ENCODE assay signal across 8 mouse cellular contexts in the genomic region with DNA sequence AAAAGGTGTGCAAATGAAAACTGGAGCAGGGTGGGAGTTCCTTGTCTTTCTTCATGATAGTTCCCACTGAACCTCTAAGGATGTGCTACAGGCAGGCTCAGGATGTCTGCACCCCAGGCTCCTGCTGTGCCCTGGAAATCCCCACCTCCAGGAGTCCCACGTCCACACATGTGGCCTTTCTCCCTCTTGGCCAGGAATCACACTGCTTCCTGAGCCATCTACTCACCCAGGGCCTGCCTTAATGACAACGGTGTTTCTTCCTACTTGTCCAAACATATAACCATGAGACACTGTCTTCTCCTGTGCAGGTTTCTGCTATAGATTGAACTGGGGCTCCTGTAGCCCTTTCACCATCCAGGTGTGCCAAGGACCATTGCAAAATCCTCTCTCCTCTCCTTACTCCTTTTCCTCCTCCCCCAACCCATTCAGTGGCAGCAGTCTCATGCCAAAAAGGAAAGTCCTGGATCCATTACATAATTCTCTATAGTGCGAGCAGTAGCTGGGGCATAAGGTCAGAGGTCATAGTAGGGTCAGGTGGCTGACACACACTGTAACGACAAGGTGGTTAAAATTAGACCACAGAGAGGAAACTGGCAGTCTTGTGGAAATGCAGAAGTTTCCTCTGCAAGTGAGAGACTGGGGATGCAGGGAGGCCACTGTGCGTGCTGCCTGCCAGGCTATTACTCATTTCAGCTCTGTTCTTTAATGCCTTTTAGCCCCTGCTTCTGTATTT. TPM values are rescaled to one million over a fixed set of nuclear protein-coding genes. Genes with fewer than 3 reads are reported as not detected.
A peak's percentile ranks its signal among the peaks of the same experiment; 100 is the strongest.
DNase-seq lines count a peak whose midpoint lies in the region; ATAC-seq lines count a peak whose summit lies in the region.

No protein-coding gene starts in this region.

- 51% methylated on average over 5 of the region's 5 CpGs for WGBS in hindbrain, embryonic 11.5 days

- no peaks in the 10 kb centered on the region for H3K27me3 ChIP-seq in hindbrain, embryonic 11.5 days (ENCODE audit: control insufficient read depth, insufficient read depth, low read length)

- peak overlapping the region; percentile 87 for H3K27ac ChIP-seq in brown adipose tissue, adult 24 weeks (replicated peaks; ENCODE audit: low read depth, low read length)
- no peak overlapping the region for H3K27ac ChIP-seq in hindbrain, embryonic 11.5 days (ENCODE audit: low read depth, low read length)

- H3K4me2 ChIP-seq in hindbrain, embryonic 11.5 days (replicated peaks; ENCODE audit: low read depth, low read length) = no peak overlapping the region

- H3K4me1 ChIP-seq in brown adipose tissue, adult 24 weeks (ENCODE audit: control insufficient read depth, insufficient read depth, insufficient read length, low read length) = peaks cover 63% of the 10 kb centered on the region
- 0 out of 2 replicates have a peak, but pooled peaks cover 2% of the 10 kb centered on the region for H3K4me1 ChIP-seq in hindbrain, embryonic 11.5 days (replicated peaks; ENCODE audit: control insufficient read depth, insufficient read depth, low read length)

- ATAC-seq in hindbrain, embryonic 11.5 days (ENCODE audit: low FRiP score) = no peak

- no peak overlapping the region for H3K9ac ChIP-seq in hindbrain, embryonic 11.5 days (ENCODE audit: low read depth, low read length)

- H3K36me3 ChIP-seq in hindbrain, embryonic 11.5 days (ENCODE audit: control insufficient read depth, insufficient read depth, low read length) = no peaks in the 10 kb centered on the region

- DNase-seq in adrenal gland, adult (ENCODE audit: inconsistent age in 2 of 2, low spot score in 1 of 2) = peak; percentile 65 to 83
- DNase-seq in adrenal gland, adult 8-10 months = no peak
- peak; percentile 67 for DNase-seq in kidney, adult 18-20 months
- DNase-seq in lung, postnatal 10 days = peak; percentile 59
- no peak for DNase-seq in hindbrain, embryonic 11.5 days (ENCODE audit: low spot score)
- no peak for DNase-seq in cerebellum, adult 9-10 months
- DNase-seq in urinary bladder, postnatal 25 days (ENCODE audit: low spot score) = no peak

- no peaks in the 10 kb centered on the region for H3K9me3 ChIP-seq in hindbrain, embryonic 11.5 days (ENCODE audit: control insufficient read depth, low read length)

- no peak overlapping the region for H3K4me3 ChIP-seq in brown adipose tissue, adult 24 weeks (ENCODE audit: insufficient read depth, low read depth, low read length)
- H3K4me3 ChIP-seq in hindbrain, embryonic 11.5 days (ENCODE audit: low read depth, low read length) = no peak overlapping the region

RNA-seq across cellular contexts. Expression of a gene that starts 32.5 kb away (rescaled TPM):
- total RNA-seq in adrenal gland, adult 8-10 months (2022) = 10 to 100 TPM in 2 of 4 experiments, 1 to 10 TPM in 2; 7.7 to 16.5 (median 11.4) TPM
- 4.9 and 5.3 TPM in 2 replicates for polyA plus RNA-seq in brown adipose tissue, adult 24 weeks (2012; ENCODE audit: insufficient read depth, insufficient read length, missing spikeins)
- 0.90 and 1.5 TPM in 2 replicates for polyA plus RNA-seq in hindbrain, embryonic 11.5 days (2014; fragmentation: Nextera tagmentation; extraction: Ambion mirVana)

RNA-seq across cellular contexts. Expression of a gene that starts 41.8 kb away (rescaled TPM):
- total RNA-seq in adrenal gland, adult 8-10 months (2022) = 10 to 100 TPM; 22.3 to 28.9 (median 25.9) TPM
- 10.4 and 13.2 TPM in 2 replicates for polyA plus RNA-seq in brown adipose tissue, adult 24 weeks (2012; ENCODE audit: insufficient read depth, insufficient read length, missing spikeins)
- 28.0 and 31.0 TPM in 2 replicates for polyA plus RNA-seq in hindbrain, embryonic 11.5 days (2014; fragmentation: Nextera tagmentation; extraction: Ambion mirVana)

RNA-seq across cellular contexts. Expression of a gene that starts 54.2 kb away (rescaled TPM):
- total RNA-seq in adrenal gland, adult 8-10 months (2022) = 10 to 100 TPM; 32.3 to 46.1 (median 44.7) TPM
- polyA plus RNA-seq in brown adipose tissue, adult 24 weeks (2012; ENCODE audit: insufficient read depth, insufficient read length, missing spikeins) = 8.8 and 9.4 TPM in 2 replicates
- polyA plus RNA-seq in hindbrain, embryonic 11.5 days (2014; fragmentation: Nextera tagmentation; extraction: Ambion mirVana) = 14.1 and 18.8 TPM in 2 replicates

RNA-seq across cellular contexts. Expression of a gene that starts 56.8 kb away (rescaled TPM):
- 10 to 100 TPM; 39.9 to 74.9 (median 58.7) TPM for total RNA-seq in adrenal gland, adult 8-10 months (2022)
- polyA plus RNA-seq in brown adipose tissue, adult 24 weeks (2012; ENCODE audit: insufficient read depth, insufficient read length, missing spikeins) = 5.3 and 6.1 TPM in 2 replicates
- polyA plus RNA-seq in hindbrain, embryonic 11.5 days (2014; fragmentation: Nextera tagmentation; extraction: Ambion mirVana) = 2.4 and 2.8 TPM in 2 replicates

Comparison
In these comparisons a context has a peak if more than half of its experiments do, and no peak if none do; other contexts are left out.
1. DNase-seq: peak in adrenal gland, adult (2 of 2), kidney, adult 18-20 months (single experiment) and lung, postnatal 10 days (single experiment); none in adrenal gland, adult 8-10 months (single experiment), hindbrain, embryonic 11.5 days (single experiment), cerebellum, adult 9-10 months (single experiment) and urinary bladder, postnatal 25 days (single experiment).